Mouse (Mus musculus) kidney, embryonic 15.5 days (tissue): Measurements from ENCODE around the gene Vwce. TPM values are rescaled to one million over a fixed set of nuclear protein-coding genes. Genes with fewer than 3 reads are reported as not detected.

Experiments used
- ATAC-seq: fragments of 200-750 bp; cut with Nextera tagmentation; replicated peaks from 2 replicates; pipeline ENCODE4 v1.8.0; 2017; ENCODE audit warnings: moderate TSS enrichment; ENCODE audit not compliant: low FRiP score
- H3K27ac ChIP-seq: fragments of 300-500 bp; sonication (generic); 2 replicates; pipeline ENCODE4 v1.5.1; 2015; ENCODE audit warnings: mild to moderate bottlenecking, inconsistent platforms
- H3K27me3 ChIP-seq: fragments of 300-500 bp; sonication (generic); 2 replicates; pipeline ENCODE4 v1.6.1; 2015; ENCODE audit warnings: inconsistent platforms
- H3K36me3 ChIP-seq: fragments of 300-500 bp; sonication (generic); 2 replicates; pipeline ENCODE4 v1.6.1; 2015; ENCODE audit warnings: inconsistent platforms
- H3K4me1 ChIP-seq: fragments of 300-500 bp; sonication (generic); 2 replicates; pipeline ENCODE4 v1.6.1; 2015; ENCODE audit warnings: inconsistent platforms
- H3K4me2 ChIP-seq: fragments of 300-500 bp; sonication (generic); 2 replicates; pipeline ENCODE4 v1.6.1; 2015; ENCODE audit warnings: moderate library complexity, mild to moderate bottlenecking, inconsistent platforms
- H3K4me3 ChIP-seq: fragments of 300-500 bp; sonication (generic); replicated peaks from 2 replicates; pipeline ENCODE4 v1.5.1; 2015; ENCODE audit warnings: mild to moderate bottlenecking, inconsistent platforms
- H3K9ac ChIP-seq: fragments of 300-500 bp; sonication (generic); 2 replicates; pipeline ENCODE4 v1.6.1; 2015; ENCODE audit warnings: mild to moderate bottlenecking, inconsistent platforms
- H3K9me3 ChIP-seq: fragments of 300-500 bp; sonication (generic); replicated peaks from 2 replicates; pipeline ENCODE4 v1.6.1; 2016; ENCODE audit warnings: inconsistent platforms
- WGBS: fragments of 180-500 bp; shearing (Covaris S2); methylation state at CpG from one replicate; pipeline ENCODE4 v1.1.7; 2015; ENCODE audit warnings: mixed read lengths; 5-methylcytosine and 5-hydroxymethylcytosine counted together
- polyA plus RNA-seq: library from polyadenylated mRNA; unstranded; fragments of >200 nt; fragmentation: Nextera tagmentation; extraction: Ambion mirVana; gene quantifications from 2 replicates; pipeline ENCODE4 v1.2.1, GENCODE M21; 2015

The Vwce gene
- polyA plus RNA-seq, 1 experiment from 2014 or later, result 3.2 TPM

DNA sequence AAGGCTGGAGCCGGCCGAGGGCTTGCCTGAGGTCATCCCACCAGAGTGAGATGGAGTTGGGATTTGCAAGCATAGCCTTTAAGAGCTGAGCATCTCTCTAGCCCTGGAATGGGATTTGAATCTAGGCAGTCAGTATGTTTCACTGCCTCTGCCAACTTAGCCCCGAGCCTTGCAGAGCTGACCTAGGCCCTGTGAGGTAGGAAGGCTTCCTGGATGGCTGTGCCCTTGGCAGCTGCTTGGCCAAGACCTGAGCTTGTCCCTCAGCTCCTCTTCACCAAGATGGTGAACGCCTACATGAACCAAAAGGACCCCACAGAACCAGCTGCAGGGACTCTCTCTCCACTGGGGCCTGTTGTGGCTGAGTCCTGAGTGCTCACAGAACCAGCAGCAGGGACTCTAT is 76.7 kb downstream of the Vwce start:
- Histone ChIP-seq H3K4me3 (no peak overlapping the region), H3K4me2 (no peak overlapping the region), H3K9me3 (no peaks in the 10 kb centered on the region), H3K27me3 (no peaks in the 10 kb centered on the region), H3K4me1 (peaks cover 9% of the 10 kb centered on the region), H3K27ac (no peak overlapping the region), H3K9ac (no peak overlapping the region), H3K36me3 (peaks cover 76% of the 10 kb centered on the region)
- 92% methylated on average over 4 of the region's 4 CpGs for whole genome bisulfite sequencing
- ATAC-seq, result no peak

DNA sequence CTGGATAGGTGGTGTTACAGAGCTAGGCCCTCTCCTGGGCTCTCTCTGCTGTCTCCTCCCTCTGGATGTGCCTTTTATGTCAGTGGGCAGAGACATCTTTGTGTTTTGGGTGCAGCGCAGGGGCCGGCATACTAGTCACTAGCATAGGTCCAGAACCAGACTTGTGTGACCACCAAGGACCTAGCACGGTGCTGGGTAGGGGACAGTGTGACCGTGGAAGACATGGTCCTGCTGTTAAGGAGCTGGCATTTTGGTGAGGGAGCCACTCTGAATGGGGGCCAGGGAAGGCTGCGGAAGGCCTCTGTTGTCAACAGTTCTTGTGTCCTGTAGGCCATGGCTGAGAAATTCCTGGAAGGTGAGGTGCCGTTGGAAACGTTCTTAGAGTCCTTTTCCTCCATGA is 78.2 kb downstream of the Vwce start:
- ATAC-seq, result no peak
- Histone ChIP-seq H3K4me1 (peaks cover 9% of the 10 kb centered on the region), H3K4me2 (no peak overlapping the region), H3K9me3 (no peaks in the 10 kb centered on the region), H3K27me3 (no peaks in the 10 kb centered on the region), H3K9ac (no peak overlapping the region), H3K36me3 (peaks cover 62% of the 10 kb centered on the region), H3K27ac (no peak overlapping the region), H3K4me3 (no peak overlapping the region)
- WGBS, result 95% methylated on average over 7 of the region's 7 CpGs

DNA sequence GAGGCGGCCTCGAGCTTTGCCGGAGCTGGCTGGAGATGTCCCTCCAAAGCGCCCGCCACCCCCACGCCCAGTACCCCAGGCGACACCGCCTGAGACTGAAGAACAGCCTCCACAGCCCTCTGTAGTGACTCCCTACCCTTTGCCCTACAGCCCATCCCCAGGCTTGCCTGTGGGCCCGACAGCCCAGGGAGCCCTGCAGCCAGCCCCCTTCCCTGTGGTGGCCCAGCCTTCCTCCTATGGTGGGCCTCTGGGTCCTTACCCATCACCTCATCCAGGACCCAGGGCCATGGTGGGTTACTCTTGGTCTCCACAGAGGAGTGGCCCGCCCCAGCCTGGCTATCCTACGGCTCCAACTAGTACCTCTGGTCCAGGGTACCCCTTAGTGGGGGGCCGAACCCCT is 78.6 kb downstream of the Vwce start:
- Histone ChIP-seq H3K4me3 (no peak overlapping the region), H3K4me2 (no peak overlapping the region), H3K36me3 (peaks cover 58% of the 10 kb centered on the region), H3K27me3 (no peaks in the 10 kb centered on the region), H3K4me1 (peaks cover 9% of the 10 kb centered on the region), H3K27ac (no peak overlapping the region), H3K9me3 (no peaks in the 10 kb centered on the region), H3K9ac (no peak overlapping the region)
- no peak for ATAC-seq
- 94% methylated on average over 12 of the region's 12 CpGs for WGBS

DNA sequence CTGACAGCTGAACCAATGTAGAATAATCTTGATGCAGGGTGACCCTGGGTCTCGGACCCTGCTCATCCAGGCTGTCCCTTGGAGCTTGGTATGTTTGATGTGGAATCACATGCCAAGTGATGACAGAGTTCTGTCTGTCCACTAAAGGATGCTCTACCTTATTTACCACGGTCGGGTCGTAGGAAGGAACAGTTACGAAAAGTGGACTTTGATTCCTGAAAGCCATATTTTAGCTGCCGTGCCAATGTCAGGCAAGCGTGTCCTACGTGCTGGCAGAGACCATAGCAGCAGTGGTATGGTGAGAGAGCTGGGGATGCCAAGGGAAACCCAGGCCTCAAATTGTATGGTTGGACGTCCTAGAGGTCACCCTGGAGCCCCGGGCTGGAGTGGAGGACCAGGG is 79.5 kb downstream of the Vwce start:
- Histone ChIP-seq H3K9ac (no peak overlapping the region), H3K4me3 (no peak overlapping the region), H3K9me3 (no peaks in the 10 kb centered on the region), H3K36me3 (peaks cover 49% of the 10 kb centered on the region), H3K27ac (no peak overlapping the region), H3K4me1 (peaks cover 9% of the 10 kb centered on the region), H3K27me3 (no peaks in the 10 kb centered on the region), H3K4me2 (no peak overlapping the region)
- WGBS, result 91% methylated on average over 10 of the region's 10 CpGs
- ATAC-seq, result no peak

DNA sequence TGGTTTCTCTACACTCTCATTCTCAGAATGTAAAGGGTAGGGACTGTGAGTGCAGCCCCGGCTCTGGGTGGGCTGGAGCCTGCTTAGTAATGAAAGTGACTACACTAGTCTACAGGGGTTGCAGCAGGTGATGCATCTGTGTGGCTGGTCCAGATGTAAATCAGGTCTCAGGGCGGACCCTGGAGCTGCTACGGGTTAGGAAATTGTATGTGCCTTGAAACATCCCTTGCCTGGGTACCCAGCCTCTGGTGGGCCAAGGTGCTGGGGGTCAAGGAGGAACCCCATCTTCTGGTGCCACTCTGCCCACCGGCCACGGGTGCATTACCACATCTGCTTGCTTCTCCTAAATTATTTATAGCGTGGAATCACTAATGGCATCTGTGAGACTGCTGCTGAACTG is 80.2 kb downstream of the Vwce start:
- WGBS, result 81% methylated on average over 6 of the region's 6 CpGs
- H3K27me3 ChIP-seq, result no peaks in the 10 kb centered on the region
- ATAC-seq, result no peak
- no peak overlapping the region for H3K9ac ChIP-seq
- H3K36me3 ChIP-seq, result peaks cover 48% of the 10 kb centered on the region
- no peak overlapping the region for H3K4me2 ChIP-seq
- no peak overlapping the region for H3K4me3 ChIP-seq
- no peak overlapping the region for H3K27ac ChIP-seq
- peaks cover 6% of the 10 kb centered on the region for H3K4me1 ChIP-seq
- no peaks in the 10 kb centered on the region for H3K9me3 ChIP-seq

DNA sequence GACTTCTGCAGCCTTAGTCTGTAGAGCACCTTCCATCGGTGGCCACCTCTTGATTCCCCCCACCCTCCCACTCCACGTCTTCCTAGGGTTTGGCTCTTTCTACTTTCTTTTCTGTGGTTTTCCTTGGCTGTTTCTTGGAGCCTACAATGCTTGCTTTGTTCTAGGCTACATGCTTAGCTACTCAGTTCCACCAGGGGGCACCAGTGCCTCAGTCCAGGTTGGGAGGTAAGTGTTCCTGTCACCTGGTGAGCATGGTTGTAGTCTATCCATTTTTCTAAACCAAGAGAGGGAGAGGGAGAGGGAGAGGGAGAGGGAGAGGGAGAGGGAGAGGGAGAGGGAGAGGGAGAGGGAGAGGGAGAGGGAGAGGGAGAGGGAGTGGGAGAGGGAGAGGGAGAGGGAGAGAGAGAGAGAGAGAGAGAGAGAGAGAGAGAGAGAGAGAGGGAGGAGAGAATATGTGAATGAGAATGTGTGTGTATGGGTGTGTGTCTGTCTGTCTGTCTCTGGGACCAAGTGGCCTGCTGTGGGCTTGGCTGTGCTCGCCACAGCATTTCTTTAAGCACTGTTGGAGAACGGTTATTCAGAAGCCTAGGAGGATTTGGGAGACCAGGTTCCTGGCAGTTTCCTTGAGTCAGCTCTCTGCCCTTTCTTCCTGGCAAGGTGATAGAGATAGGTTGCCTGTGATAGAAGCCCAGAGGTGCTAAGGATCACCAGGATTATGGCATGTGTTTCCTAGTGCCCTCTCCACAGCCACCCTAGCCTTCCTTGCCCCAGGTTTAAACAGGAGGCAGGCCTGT is 80.9 kb downstream of the Vwce start:
- Histone ChIP-seq H3K4me1 (peaks cover 4% of the 10 kb centered on the region), H3K9me3 (no peaks in the 10 kb centered on the region), H3K36me3 (peaks cover 47% of the 10 kb centered on the region), H3K4me2 (no peak overlapping the region), H3K9ac (no peak overlapping the region), H3K27me3 (no peaks in the 10 kb centered on the region), H3K27ac (no peak overlapping the region), H3K4me3 (no peak overlapping the region)
- ATAC-seq, result peak; percentile 14
- 41% methylated on average over 4 of the region's 4 CpGs for WGBS

DNA sequence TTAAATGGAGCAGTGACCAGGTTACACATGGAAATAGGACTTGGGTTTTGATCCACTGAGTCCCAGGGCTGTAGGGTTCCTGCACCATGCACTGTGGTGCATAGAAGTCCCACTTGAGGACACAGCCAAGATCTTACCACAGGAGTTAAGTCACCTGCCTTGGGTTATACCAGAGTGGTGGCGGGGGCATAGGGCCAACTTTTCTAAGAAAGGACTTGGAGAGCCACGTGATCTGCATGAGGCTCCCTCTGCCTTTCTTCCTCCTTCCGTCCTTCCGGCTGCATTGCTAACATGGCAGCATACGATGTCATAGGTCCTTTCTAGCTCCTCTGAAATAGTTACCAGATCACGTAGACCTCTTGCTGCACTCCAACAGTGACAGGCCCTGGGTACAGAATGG is 81.5 kb downstream of the Vwce start:
- H3K36me3 ChIP-seq, result peaks cover 41% of the 10 kb centered on the region
- H3K4me3 ChIP-seq, result no peak overlapping the region
- no peak overlapping the region for H3K27ac ChIP-seq
- H3K9me3 ChIP-seq, result no peaks in the 10 kb centered on the region
- H3K27me3 ChIP-seq, result no peaks in the 10 kb centered on the region
- no peak for ATAC-seq
- no peak overlapping the region for H3K9ac ChIP-seq
- peaks cover 10% of the 10 kb centered on the region for H3K4me1 ChIP-seq
- 95% methylated on average over 6 of the region's 6 CpGs for WGBS
- H3K4me2 ChIP-seq, result no peak overlapping the region

Other genes with a start within 250 kb of the Vwce start
- 1.5 and 2.3 TPM in 2 replicates for gene Syt7, start 245.1 kb upstream of the Vwce start, polyA plus RNA-seq
- gene Lrrc10b, start 176.7 kb upstream of the Vwce start, polyA plus RNA-seq, result 0.69 and 0.73 TPM in 2 replicates
- not detected in 2 replicates for gene Ppp1r32, start 151.3 kb upstream of the Vwce start, polyA plus RNA-seq
- 48.0 and 49.6 TPM in 2 replicates for gene Cpsf7, start 108.9 kb upstream of the Vwce start, polyA plus RNA-seq
- 59.4 and 61.4 TPM in 2 replicates for gene Sdhaf2, start 108.1 kb upstream of the Vwce start, polyA plus RNA-seq
- 47.1 and 51.6 TPM in 2 replicates for gene Tmem216, start 78.0 kb upstream of the Vwce start, polyA plus RNA-seq
- 16.6 and 16.7 TPM in 2 replicates for gene Cyb561a3, start 57.0 kb upstream of the Vwce start, polyA plus RNA-seq
- 43.2 and 46.9 TPM in 2 replicates for gene Tmem138, start 56.9 kb upstream of the Vwce start, polyA plus RNA-seq
- 338 and 368 TPM in 2 replicates for gene Ddb1, start 28.9 kb upstream of the Vwce start, polyA plus RNA-seq
- gene Tkfc, start 28.6 kb upstream of the Vwce start, polyA plus RNA-seq, result 32.3 and 38.7 TPM in 2 replicates
- not detected in 2 replicates for gene Pga5, start 43.9 kb downstream of the Vwce start, polyA plus RNA-seq
- gene Vps37c, start 54.5 kb downstream of the Vwce start, polyA plus RNA-seq, result 29.7 and 31.7 TPM in 2 replicates
- 0.34 and 0.82 TPM in 2 replicates for gene Cd5, start 104.8 kb downstream of the Vwce start, polyA plus RNA-seq
- 0.26 TPM in 1 of 2 replicates, not detected in the other for gene Cd6, start 195.8 kb downstream of the Vwce start, polyA plus RNA-seq
- gene Slc15a3, start 205.5 kb downstream of the Vwce start, polyA plus RNA-seq, result 0.31 and 0.39 TPM in 2 replicates
- gene Tmem132a, start 235.7 kb downstream of the Vwce start, polyA plus RNA-seq, result 77.5 and 89.7 TPM in 2 replicates
- 93.6 and 105 TPM in 2 replicates for gene Tmem109, start 247.8 kb downstream of the Vwce start, polyA plus RNA-seq